Comparison of ENCODE assay signal across 14 mouse cellular contexts in genomic region chr9:122110921-122111320, GRCm38 (mm10).
"Had no signal": no experiment of that assay in that cellular context is flagged by ENCODE, and none has a peak within 500 bp of the region (broad histone marks: within the 10 kb centered on the region; RNA-seq: fewer than 3 reads in every experiment).

No protein-coding gene starts in this region.

- H3K27ac ChIP-seq: liver, embryonic 14.5 days; midbrain, embryonic 10.5 days had no signal

- H3K4me2 ChIP-seq: neural tube, embryonic 15.5 days had no signal

- H3K4me3 ChIP-seq: midbrain, embryonic 10.5 days; myocyte; neural tube, embryonic 15.5 days had no signal

- H3K27me3 ChIP-seq: neural tube, embryonic 15.5 days had no signal

- H3K9ac ChIP-seq: liver, embryonic 14.5 days; neural tube, embryonic 15.5 days had no signal

- H3K9me3 ChIP-seq: midbrain, embryonic 10.5 days; neural tube, embryonic 15.5 days had no signal

- DNase-seq: kidney, adult 18-20 months; kidney, postnatal 36 days; left cerebral cortex, postnatal 4 days; lung, adult 18-20 months; lung, postnatal 14 days; midbrain, embryonic 14.5 days; right cerebral cortex, adult 18-20 months; right cerebral cortex, postnatal 25 days; thymus, adult 18-20 months; thymus, postnatal 14 days had no signal

- H3K4me1 ChIP-seq: neural tube, embryonic 15.5 days had no signal

- H3K36me3 ChIP-seq: midbrain, embryonic 10.5 days; neural tube, embryonic 15.5 days had no signal
